Mouse (Mus musculus) kidney, postnatal 0 days (tissue): Measurements from ENCODE around the gene Arl2bp. TPM values are rescaled to one million over a fixed set of nuclear protein-coding genes. Genes with fewer than 3 reads are reported as not detected.

Experiments used
- ATAC-seq: fragments of 200-750 bp; cut with Nextera tagmentation; replicated peaks from 2 replicates; pipeline ENCODE4 v1.8.0; 2017; ENCODE audit warnings: low read depth, moderate number of reproducible peaks, moderate TSS enrichment, moderate library complexity; ENCODE audit not compliant: low FRiP score
- DNase-seq: peaks from one replicate; pipeline ENCODE4 v3.0.0-alpha.2; 2016; ENCODE audit warnings: low spot score
- H3K27ac ChIP-seq: fragments of 300-500 bp; sonication (generic); 2 replicates; pipeline ENCODE4 v1.5.1; 2014; ENCODE audit warnings: mild to moderate bottlenecking
- H3K27me3 ChIP-seq: fragments of 300-500 bp; sonication (generic); 2 replicates; pipeline ENCODE4 v1.6.1; 2014; ENCODE audit warnings: low read length, mixed read lengths; ENCODE audit not compliant: insufficient read depth
- H3K36me3 ChIP-seq: fragments of 300-500 bp; sonication (generic); 2 replicates; pipeline ENCODE4 v1.6.1; 2014; ENCODE audit warnings: low read length, mixed read lengths; ENCODE audit not compliant: insufficient read depth
- H3K4me1 ChIP-seq: fragments of 300-500 bp; sonication (generic); replicated peaks from 2 replicates; pipeline ENCODE4 v1.6.1; 2014; ENCODE audit warnings: antibody characterized with exemption, low read length, mixed read lengths; ENCODE audit not compliant: insufficient read depth
- H3K4me2 ChIP-seq: fragments of 300-500 bp; sonication (generic); 2 replicates; pipeline ENCODE4 v1.6.1; 2014; ENCODE audit warnings: mild to moderate bottlenecking, low read length, moderate library complexity, mixed read lengths
- H3K4me3 ChIP-seq: fragments of 300-500 bp; sonication (generic); replicated peaks from 2 replicates; pipeline ENCODE4 v1.5.1; 2014; ENCODE audit warnings: low read depth, low read length
- H3K9ac ChIP-seq: fragments of 300-500 bp; sonication (generic); 2 replicates; pipeline ENCODE4 v1.6.1; 2014; ENCODE audit warnings: low read depth, low read length
- H3K9me3 ChIP-seq: fragments of 300-500 bp; sonication (generic); replicated peaks from 2 replicates; pipeline ENCODE4 v1.6.1; 2016; ENCODE audit warnings: low read length, inconsistent platforms, mixed read lengths
- CTCF ChIP-seq: IDR thresholded peaks from 2 replicates; pipeline ENCODE4 v1.5.1; 2016; ENCODE audit warnings: antibody characterized with exemption, low read depth, mild to moderate bottlenecking, moderate library complexity
- WGBS: fragments of 180-500 bp; shearing (Covaris S2); extraction: QIAGEN DNeasy Blood & Tissue Kit; methylation state at CpG from one replicate; pipeline ENCODE4 v1.1.7; 2014; 5-methylcytosine and 5-hydroxymethylcytosine counted together
- polyA plus RNA-seq: library from polyadenylated mRNA; unstranded; fragments of >200 nt; fragmentation: Nextera tagmentation; extraction: Ambion mirVana; gene quantifications from 2 replicates; pipeline ENCODE4 v1.2.1, GENCODE M21; 2015

Gene Arl2bp
- polyA plus RNA-seq, 1 experiment from 2014 or later: 127 TPM

DNA sequence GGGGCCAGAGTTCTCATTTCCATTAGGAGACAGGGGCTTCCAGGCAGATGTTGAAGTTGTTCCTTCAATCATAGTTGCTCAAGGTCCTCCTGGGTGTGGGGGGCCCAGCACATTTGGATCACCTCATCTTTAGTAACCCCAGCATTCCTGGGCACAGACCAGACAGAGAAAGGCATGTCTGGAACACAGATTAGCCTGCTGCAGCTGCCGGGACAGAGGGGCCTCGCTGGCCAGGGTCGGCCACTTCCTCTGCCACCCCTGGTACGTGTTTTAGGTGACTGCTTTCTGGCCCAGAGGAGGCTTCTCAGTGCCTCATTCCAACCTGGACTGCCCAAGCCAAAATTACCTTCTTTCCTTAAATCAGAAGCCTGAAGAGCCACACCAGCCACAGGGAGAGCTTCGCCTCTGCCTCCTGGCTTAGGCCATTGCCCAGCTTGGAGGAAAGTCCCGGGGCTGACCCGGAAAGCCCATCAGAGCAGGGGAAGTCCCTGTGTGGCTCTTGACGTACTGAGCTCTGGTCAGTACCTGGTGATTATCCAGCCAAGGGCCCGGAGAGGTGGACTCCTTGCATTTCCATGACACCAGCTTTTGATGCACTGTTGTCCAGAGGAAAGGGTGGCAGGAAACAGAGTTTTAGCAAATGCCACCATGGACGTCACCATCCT is 39.3 kb downstream of the Arl2bp start:
- DNase-seq (no peak), ATAC-seq (no peak)
- Histone ChIP-seq H3K9me3 (no peaks in the 10 kb centered on the region), H3K4me2 (no peak overlapping the region), H3K36me3 (no peaks in the 10 kb centered on the region), H3K27ac (no peak overlapping the region), H3K27me3 (no peaks in the 10 kb centered on the region), H3K4me3 (no peak overlapping the region), H3K9ac (no peak overlapping the region), H3K4me1 (no peaks in the 10 kb centered on the region)
- 75% methylated on average over 10 of the region's 10 CpGs for WGBS
- no peak for TF ChIP-seq CTCF

DNA sequence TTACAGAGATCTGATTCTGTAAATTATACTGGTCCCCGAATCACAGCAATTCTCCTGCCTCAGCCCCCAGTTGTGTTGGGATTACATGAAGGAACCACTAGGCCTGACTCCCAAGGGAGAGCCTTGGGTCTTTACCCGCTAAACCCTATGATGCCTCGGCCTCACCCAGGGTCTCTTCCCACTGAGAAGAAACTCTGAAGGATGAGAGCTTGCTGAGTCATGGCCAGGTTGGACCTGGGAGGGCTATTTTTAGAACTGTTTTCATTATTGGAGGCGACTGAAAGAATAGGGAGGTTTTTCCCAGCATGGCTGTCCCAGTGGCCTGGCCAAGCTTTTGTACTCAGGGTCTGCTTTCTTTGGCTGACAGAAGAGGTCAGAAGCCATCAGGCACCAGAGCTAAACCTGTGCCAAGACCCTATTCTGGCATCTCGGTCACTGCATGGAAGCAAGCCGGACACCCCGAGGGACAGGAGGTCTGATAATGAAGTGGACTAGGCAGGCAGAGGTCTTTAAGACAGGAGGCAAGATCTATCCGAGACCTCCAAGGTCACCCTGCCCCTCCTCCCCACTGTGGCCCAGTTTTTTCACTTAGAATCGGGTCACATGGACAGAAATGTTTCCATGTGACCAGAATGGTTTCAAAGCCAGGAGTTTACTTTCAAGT is 40.5 kb downstream of the Arl2bp start:
- 0 out of 2 replicates have a peak, but pooled peaks cover 5% of the 10 kb centered on the region for H3K4me1 ChIP-seq

GRCm38 (mm10) chr8:94710336-94710735 is 43.9 kb downstream of the Arl2bp start:
- 65% methylated on average over 8 of the region's 8 CpGs for WGBS
- Histone ChIP-seq H3K9ac (no peak overlapping the region), H3K4me1 (0 out of 2 replicates have a peak, but pooled peaks cover 5% of the 10 kb centered on the region), H3K4me3 (no peak overlapping the region), H3K27me3 (no peaks in the 10 kb centered on the region), H3K9me3 (no peaks in the 10 kb centered on the region), H3K4me2 (no peak overlapping the region), H3K36me3 (no peaks in the 10 kb centered on the region), H3K27ac (no peak overlapping the region)
- no peak for DNase-seq
- ATAC-seq: no peak
- no peak for TF ChIP-seq CTCF

More for the DNA sequence above, 40.5 kb downstream of the Arl2bp start:
- TF ChIP-seq CTCF: no peak
- DNase-seq (no peak), ATAC-seq (no peak)
- H3K9me3 ChIP-seq: no peaks in the 10 kb centered on the region
- H3K27ac ChIP-seq: no peak overlapping the region
- no peak overlapping the region for H3K4me3 ChIP-seq
- no peak overlapping the region for H3K4me2 ChIP-seq
- H3K27me3 ChIP-seq: no peaks in the 10 kb centered on the region
- 70% methylated on average over 9 of the region's 9 CpGs for WGBS
- no peaks in the 10 kb centered on the region for H3K36me3 ChIP-seq
- H3K9ac ChIP-seq: no peak overlapping the region

DNA sequence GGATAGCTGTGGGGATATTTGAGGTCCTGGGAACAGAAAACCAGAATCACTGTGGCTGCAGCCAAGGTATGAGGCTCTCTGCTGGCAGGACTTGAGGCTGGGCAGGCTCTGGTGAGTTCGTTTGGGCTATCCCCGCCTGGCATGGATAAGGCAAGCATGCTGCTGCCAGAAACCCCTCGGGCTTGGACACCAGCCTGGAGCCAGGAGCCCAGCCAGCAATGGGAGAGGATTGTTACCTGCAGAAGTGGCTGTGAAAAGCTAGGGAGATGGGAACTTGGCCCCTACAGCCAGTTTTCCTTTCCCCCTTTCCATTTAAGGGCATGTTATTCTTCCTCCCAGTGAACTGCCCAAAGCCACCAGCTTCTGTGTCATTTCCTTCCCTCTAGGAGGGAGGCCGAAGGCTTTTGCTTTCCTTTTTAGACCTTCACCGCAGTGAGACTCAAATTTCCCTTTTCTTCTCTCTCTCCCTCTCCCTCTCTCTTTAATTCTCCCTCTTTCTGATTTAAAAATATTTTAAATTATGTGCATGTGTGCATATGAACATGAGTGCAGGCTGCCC is 44.8 kb downstream of the Arl2bp start:
- TF ChIP-seq CTCF: no peak
- H3K9me3 ChIP-seq: no peaks in the 10 kb centered on the region
- no peaks in the 10 kb centered on the region for H3K36me3 ChIP-seq
- H3K27ac ChIP-seq: 0 out of 2 replicates have a peak overlapping the region, but pooled peaks have one; percentile 13
- DNase-seq: peak; percentile 52
- no peak overlapping the region for H3K9ac ChIP-seq
- no peak overlapping the region for H3K4me2 ChIP-seq
- 0 out of 2 replicates have a peak, but pooled peaks cover 5% of the 10 kb centered on the region for H3K4me1 ChIP-seq
- H3K27me3 ChIP-seq: no peaks in the 10 kb centered on the region
- no peak overlapping the region for H3K4me3 ChIP-seq
- ATAC-seq: no peak
- WGBS: 50% methylated on average over 5 of the region's 5 CpGs

- Histone ChIP-seq H3K4me3 (no peak overlapping the region), H3K4me2 (no peak overlapping the region), H3K9ac (no peak overlapping the region), H3K36me3 (no peaks in the 10 kb centered on the region), H3K4me1 (0 out of 2 replicates have a peak, but pooled peaks cover 5% of the 10 kb centered on the region), H3K27ac (no peak overlapping the region), H3K9me3 (no peaks in the 10 kb centered on the region), H3K27me3 (no peaks in the 10 kb centered on the region)
- 49% methylated on average over 5 of the region's 5 CpGs for WGBS
- no peak for TF ChIP-seq CTCF
- no peak for DNase-seq
- no peak for ATAC-seq
These were observed 48.2 kb downstream of the Arl2bp start for GRCm38 (mm10) chr8:94714556-94714955.

GRCm38 (mm10) chr8:94715871-94716270 is 49.5 kb downstream of the Arl2bp start:
- no peak overlapping the region for H3K4me3 ChIP-seq
- ATAC-seq: no peak
- no peaks in the 10 kb centered on the region for H3K9me3 ChIP-seq
- no peak overlapping the region for H3K27ac ChIP-seq
- H3K4me1 ChIP-seq: 0 out of 2 replicates have a peak, but pooled peaks cover 5% of the 10 kb centered on the region
- no peak for DNase-seq
- no peak for TF ChIP-seq CTCF
- 64% methylated on average over 3 of the region's 3 CpGs for WGBS
- no peak overlapping the region for H3K4me2 ChIP-seq
- H3K27me3 ChIP-seq: no peaks in the 10 kb centered on the region
- no peaks in the 10 kb centered on the region for H3K36me3 ChIP-seq
- no peak overlapping the region for H3K9ac ChIP-seq
